Mouse (Mus musculus): ENCODE results near the gene Tmx2. TPM values are rescaled to one million over a fixed set of nuclear protein-coding genes. Genes with fewer than 3 reads are reported as not detected.

Tmx2 gene
- polyA plus RNA-seq, 1 experiment from 2014 or later = 179 TPM

DNA sequence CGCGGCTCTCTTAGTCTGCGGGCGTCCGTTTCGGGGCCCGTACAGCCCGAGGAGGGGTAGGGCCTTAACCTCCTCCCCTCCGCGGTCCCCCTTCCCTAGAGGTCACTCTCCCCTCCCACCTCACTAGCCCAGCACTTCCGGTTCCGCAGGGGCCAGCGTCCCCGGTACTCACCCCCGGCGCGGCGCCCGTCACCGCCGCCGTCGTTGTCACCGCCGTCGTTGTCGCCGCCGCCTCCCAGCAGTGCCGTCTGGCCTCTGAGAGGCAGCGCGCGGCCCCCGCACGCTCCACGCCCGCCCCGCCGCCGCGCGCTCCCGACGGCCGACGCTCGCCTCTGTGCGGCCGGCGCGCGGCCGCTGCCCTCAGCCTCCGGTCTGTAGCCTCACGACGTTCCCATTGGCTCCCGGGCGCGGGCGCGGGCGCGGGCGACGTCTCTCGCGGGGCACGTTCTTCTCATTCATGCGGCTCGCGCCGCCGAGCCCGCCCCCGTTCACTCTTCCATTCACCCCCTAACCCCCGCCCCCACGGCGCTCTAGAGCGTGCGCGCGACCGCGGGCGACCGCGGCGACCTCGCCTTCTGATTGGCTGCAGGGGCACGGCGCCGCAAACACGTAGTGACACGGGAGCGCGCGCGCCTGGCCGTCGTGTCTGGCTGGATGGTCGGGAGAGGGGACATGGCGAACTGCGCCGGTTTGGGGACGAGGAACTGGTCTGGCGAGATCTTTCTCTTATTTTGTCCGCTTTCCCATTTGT is 36.0 kb upstream of the Tmx2 start, which contains the start of gene Zdhhc5:
TSS of gene Zdhhc5 (minus strand) at position 370 of the 751 bp plus-strand sequence.
- Histone ChIP-seq H3K4me3 (peak within 1 kb of the TSS; percentile 96), H3K4me1 (peaks cover 29% of the 10 kb centered on the region), H3K27ac (peak within 1 kb of the TSS; percentile 96), H3K36me3 (ENCODE audit: poor library complexity, severe bottlenecking) (peaks cover 11% of the 10 kb centered on the region), H3K9ac (peak within 1 kb of the TSS; percentile 97), H3K4me2 (peak within 1 kb of the TSS; percentile 82), H3K9me3 (replicated peaks) (no peaks in the 10 kb centered on the region), H3K27me3 (no peaks in the 10 kb centered on the region)
- WGBS = under 1% methylated on average over 88 of the region's 107 CpGs
- peak; percentile 97 for ATAC-seq

DNA sequence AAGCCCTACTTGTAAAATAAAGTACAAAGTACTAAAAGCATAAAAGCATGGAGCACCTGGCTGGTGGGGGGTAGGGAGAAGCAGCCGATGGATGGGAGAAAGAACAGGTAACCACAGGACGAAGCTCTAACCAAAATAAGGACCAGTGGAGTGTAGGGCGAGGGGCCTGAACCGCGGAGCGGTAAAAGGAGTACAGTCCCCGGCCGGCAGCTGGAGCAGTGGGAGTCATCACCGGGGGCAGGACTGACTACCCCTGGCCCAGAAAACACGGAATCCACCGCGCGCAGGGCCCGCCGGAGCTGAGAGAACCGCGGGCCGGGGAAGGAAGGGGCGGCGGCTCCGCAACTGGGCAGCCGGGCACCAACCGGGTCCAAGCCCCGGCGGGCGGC is 35.5 kb upstream of the Tmx2 start:
- Histone ChIP-seq H3K27ac (peak overlapping the region; percentile 96), H3K27me3 (no peaks in the 10 kb centered on the region), H3K4me3 (peak overlapping the region; percentile 96), H3K9me3 (replicated peaks) (no peaks in the 10 kb centered on the region), H3K4me2 (peak overlapping the region; percentile 80), H3K4me1 (peaks cover 32% of the 10 kb centered on the region), H3K9ac (peak overlapping the region; percentile 97), H3K36me3 (ENCODE audit: poor library complexity, severe bottlenecking) (peaks cover 15% of the 10 kb centered on the region)
- ATAC-seq = no peak; the same call in 1 of the 2 replicates
- 0% methylated on average over 12 of the region's 26 CpGs for WGBS

DNA sequence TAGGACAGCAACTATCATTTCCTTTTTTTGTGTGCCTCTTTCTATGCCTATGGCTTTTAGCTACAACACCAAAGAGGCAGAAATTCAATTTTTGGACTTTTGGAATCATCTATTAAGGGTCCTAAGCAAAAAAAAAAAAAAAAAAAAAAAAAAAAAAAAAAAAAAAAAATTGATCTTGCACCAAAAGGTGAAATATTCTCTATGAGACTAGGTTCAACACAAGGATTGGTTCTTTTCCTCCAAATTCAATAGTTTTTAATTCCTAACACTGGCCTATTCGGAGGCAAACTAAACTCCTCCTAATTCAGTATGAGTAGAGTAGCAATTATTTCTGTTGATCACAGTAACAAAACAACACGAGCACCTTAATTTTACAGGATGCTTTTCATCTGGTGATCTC is 33.0 kb upstream of the Tmx2 start:
- Histone ChIP-seq H3K4me3 (no peak overlapping the region), H3K27ac (no peak overlapping the region), H3K4me1 (peaks cover 57% of the 10 kb centered on the region), H3K36me3 (ENCODE audit: poor library complexity, severe bottlenecking) (peaks cover 37% of the 10 kb centered on the region), H3K9me3 (replicated peaks) (no peaks in the 10 kb centered on the region), H3K9ac (no peak overlapping the region), H3K4me2 (no peak overlapping the region), H3K27me3 (no peaks in the 10 kb centered on the region)
- 85% methylated on average over 2 of the region's 2 CpGs for WGBS
- no peak for ATAC-seq

DNA sequence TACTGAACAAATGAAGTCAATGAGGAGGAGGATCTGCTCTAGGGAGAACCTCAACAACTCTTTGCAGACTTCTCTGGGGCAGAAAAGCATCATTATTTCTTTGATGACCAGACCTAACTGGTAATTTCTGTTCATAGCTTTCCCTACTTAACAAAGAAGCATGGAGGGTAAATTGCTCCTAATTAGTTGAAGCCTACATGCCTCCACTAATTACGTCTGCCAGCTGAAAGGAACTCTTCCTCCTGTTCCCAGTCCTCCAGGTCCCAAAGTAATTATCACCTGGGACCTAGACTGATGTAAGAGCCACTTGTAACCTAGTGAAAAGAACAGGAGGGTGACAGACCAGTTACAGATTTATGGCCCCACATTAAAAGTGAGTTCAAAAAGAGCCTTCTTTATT is 28.6 kb upstream of the Tmx2 start:
- no peak overlapping the region for H3K9ac ChIP-seq
- H3K27ac ChIP-seq = no peak overlapping the region
- no peak for ATAC-seq
- no peaks in the 10 kb centered on the region for H3K9me3 ChIP-seq (replicated peaks)
- H3K36me3 ChIP-seq (ENCODE audit: poor library complexity, severe bottlenecking) = peaks cover 56% of the 10 kb centered on the region
- H3K4me2 ChIP-seq = 0 out of 2 replicates have a peak overlapping the region, but pooled peaks have one; percentile 5
- peaks cover 38% of the 10 kb centered on the region for H3K4me1 ChIP-seq
- WGBS = 23% methylated on average over 1 of the region's 1 CpGs
- no peaks in the 10 kb centered on the region for H3K27me3 ChIP-seq
- no peak overlapping the region for H3K4me3 ChIP-seq

DNA sequence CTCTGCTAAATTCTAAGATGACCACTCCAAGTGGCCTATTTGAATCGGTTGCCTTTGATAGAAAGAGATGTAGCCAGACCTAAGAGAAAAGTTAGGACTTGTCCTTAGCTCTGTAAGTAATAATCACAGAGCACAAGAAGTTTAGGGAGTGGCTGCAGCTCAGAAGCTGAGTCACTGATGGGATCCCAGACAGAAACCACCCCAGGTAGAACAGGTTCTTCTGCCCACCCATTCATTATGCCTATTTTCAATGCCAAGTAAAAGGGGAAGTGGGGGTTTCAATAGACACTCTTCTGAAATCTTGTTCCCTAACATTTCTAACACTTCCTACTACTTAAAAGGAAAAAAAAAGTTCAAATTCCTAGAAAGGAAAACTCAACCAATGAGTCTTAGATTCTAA is 26.4 kb upstream of the Tmx2 start:
- no peak for ATAC-seq
- WGBS = 97% methylated on average over 1 of the region's 1 CpGs
- peaks cover 59% of the 10 kb centered on the region for H3K36me3 ChIP-seq (ENCODE audit: poor library complexity, severe bottlenecking)
- H3K27ac ChIP-seq = no peak overlapping the region
- H3K4me1 ChIP-seq = peaks cover 32% of the 10 kb centered on the region
- no peaks in the 10 kb centered on the region for H3K9me3 ChIP-seq (replicated peaks)
- no peak overlapping the region for H3K4me2 ChIP-seq
- no peaks in the 10 kb centered on the region for H3K27me3 ChIP-seq
- H3K9ac ChIP-seq = no peak overlapping the region
- H3K4me3 ChIP-seq = no peak overlapping the region

DNA sequence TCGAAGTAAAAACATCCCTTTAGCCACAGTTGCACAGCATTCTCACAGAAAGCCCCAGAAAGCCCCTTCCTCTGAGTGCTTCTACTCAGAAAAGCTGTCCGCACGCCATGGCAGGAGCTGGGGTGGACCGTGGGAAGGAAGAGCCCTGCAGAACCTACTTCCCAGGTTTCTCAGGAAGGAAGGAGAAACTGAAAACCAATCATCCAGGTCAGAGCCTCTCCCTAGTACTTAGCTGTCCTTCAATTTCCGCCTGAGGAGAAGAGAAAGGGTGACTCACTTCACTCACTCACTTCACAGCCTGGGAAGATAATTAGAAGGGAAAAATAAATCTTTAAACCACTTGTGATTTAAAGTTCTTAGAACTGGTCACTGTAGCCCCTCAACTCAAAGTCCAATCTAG is 25.4 kb upstream of the Tmx2 start:
- Histone ChIP-seq H3K27me3 (no peaks in the 10 kb centered on the region), H3K4me2 (no peak overlapping the region), H3K36me3 (ENCODE audit: poor library complexity, severe bottlenecking) (peaks cover 53% of the 10 kb centered on the region), H3K4me3 (no peak overlapping the region), H3K4me1 (peaks cover 25% of the 10 kb centered on the region), H3K9ac (0 out of 2 replicates have a peak overlapping the region, but pooled peaks have one; percentile 12), H3K27ac (no peak overlapping the region), H3K9me3 (replicated peaks) (no peaks in the 10 kb centered on the region)
- no peak for ATAC-seq
- 68% methylated on average over 5 of the region's 5 CpGs for WGBS

DNA sequence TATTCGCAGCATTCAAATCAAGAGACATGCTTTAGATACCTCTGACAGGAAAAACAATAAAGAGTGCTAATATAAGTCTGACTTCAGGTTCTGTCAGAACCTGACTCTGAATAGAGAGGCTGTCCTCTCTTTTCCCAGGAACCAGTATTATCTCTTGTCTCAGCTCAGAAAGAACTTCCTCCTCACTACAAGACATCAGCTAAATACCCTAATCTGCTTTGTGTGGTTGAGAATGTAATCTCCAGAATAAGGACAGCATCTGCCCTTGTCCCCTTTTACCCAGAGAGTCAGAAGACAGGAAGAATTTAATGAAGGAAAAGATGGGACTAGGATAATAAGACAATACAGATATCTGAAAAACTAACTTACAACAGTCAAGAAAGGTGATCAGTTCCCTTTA is 24.6 kb upstream of the Tmx2 start:
- no peak for ATAC-seq

DNA sequence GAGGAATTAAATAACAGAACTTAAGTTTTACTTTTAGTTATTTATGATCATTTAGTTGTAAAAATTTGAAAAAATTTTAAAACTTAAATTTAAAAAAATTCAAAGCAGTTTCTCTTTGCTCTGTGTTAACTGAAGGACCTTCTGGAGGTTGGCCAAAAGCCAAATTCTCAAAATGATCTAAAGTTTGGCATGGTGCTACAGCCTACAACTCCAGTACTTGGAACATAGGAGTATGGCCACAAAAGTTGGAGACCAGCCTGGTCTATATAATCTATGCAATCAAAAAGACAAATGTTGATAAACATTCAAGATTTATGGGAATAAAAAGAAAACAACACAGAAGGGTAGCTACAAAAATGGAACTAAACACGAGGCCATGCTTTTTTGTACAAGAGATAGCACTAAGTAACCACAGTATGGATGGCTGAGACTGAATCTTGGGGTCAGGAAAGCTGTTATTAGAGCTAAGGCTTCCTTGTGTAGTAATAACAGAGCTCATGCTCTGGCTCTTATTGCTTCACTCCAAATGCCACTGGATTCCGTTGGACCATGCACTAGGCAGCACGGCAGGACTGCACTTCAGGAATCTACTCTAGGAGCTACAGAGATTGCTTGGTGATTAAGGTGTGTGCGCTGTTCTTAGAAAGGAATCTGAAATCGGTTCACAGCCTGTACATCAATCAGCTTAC is 16.2 kb upstream of the Tmx2 start:
- WGBS = 94% methylated on average over 5 of the region's 5 CpGs
- Histone ChIP-seq H3K9me3 (replicated peaks) (no peaks in the 10 kb centered on the region), H3K27me3 (no peaks in the 10 kb centered on the region), H3K4me1 (no peaks in the 10 kb centered on the region), H3K4me3 (no peak overlapping the region), H3K27ac (no peak overlapping the region), H3K4me2 (no peak overlapping the region), H3K36me3 (ENCODE audit: poor library complexity, severe bottlenecking) (peaks cover 66% of the 10 kb centered on the region), H3K9ac (no peak overlapping the region)
- no peak; the same call in 1 of the 2 replicates for ATAC-seq

More for the DNA sequence above, 24.6 kb upstream of the Tmx2 start:
- 89% methylated on average over 1 of the region's 1 CpGs for WGBS
- H3K9ac ChIP-seq = no peak overlapping the region
- H3K9me3 ChIP-seq (replicated peaks) = no peaks in the 10 kb centered on the region
- H3K27ac ChIP-seq = no peak overlapping the region
- no peaks in the 10 kb centered on the region for H3K27me3 ChIP-seq
- peaks cover 49% of the 10 kb centered on the region for H3K36me3 ChIP-seq (ENCODE audit: poor library complexity, severe bottlenecking)
- H3K4me2 ChIP-seq = no peak overlapping the region
- H3K4me1 ChIP-seq = peaks cover 17% of the 10 kb centered on the region
- no peak overlapping the region for H3K4me3 ChIP-seq

DNA sequence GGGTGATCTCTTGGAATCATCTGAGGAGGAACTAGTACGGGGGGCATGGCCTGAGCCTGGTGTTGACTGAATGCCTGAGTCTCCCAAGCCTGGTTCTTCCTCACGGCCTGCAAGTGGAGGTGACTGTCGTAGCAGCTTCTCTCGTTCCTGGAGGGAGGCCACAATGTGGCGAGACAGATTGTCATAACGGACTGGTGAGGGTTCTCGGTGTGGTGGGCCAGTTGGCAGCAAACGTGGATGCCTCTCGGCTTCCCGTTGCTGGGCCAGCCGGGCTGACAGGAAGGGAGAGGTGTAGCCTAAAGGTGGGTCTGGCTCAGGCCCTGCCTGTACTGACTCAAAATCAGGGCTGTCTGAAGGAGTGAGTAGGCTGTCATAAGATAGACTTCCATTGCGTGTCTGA is 11.1 kb upstream of the Tmx2 start:
- Histone ChIP-seq H3K36me3 (ENCODE audit: poor library complexity, severe bottlenecking) (peaks cover 91% of the 10 kb centered on the region), H3K4me3 (no peak overlapping the region), H3K4me2 (no peak overlapping the region), H3K27me3 (no peaks in the 10 kb centered on the region), H3K9ac (no peak overlapping the region), H3K27ac (no peak overlapping the region), H3K4me1 (no peaks in the 10 kb centered on the region), H3K9me3 (replicated peaks) (no peaks in the 10 kb centered on the region)
- ATAC-seq = peak; percentile 23; the same call in 1 of the 2 replicates
- WGBS = 92% methylated on average over 12 of the region's 12 CpGs

DNA sequence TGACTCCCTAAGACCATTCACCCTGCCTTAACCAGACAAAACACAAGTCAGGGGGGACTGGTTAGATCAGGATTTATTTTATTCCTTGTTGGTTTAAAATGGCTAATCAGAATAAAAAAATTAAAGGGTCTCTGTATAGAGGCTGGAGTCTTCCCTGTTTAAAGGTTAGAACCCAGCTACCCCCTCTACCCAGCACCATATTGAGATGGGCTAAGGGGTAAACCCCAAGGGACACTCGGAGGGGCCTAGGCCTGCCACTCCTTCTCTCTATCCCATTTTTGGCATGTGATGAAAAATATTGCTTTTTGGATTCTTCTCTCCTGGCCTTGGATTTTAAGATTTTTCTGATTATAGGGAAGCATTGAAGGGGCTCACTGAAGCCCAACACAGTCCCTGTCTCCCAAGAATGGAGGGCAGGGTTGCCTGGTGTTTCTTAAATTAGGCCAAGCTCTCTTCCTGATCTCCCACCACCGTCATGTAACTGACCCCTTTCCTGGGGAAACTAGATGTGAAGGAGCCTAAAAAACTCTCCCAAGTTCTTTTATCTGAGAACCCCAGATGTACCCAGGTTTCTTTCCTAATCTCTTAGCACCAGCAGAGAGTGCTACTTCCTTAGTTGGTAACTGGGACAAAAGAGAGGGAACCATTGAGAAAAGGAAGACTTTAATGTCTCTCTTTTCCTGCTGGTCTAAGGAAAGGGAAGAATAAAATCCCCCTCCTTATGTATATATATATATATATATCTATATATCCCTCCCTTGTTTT is 9.3 kb upstream of the Tmx2 start:
- H3K9ac ChIP-seq = no peak overlapping the region
- no peaks in the 10 kb centered on the region for H3K27me3 ChIP-seq
- H3K36me3 ChIP-seq (ENCODE audit: poor library complexity, severe bottlenecking) = peaks cover 88% of the 10 kb centered on the region
- H3K27ac ChIP-seq = no peak overlapping the region
- H3K4me2 ChIP-seq = no peak overlapping the region
- H3K4me3 ChIP-seq = no peak overlapping the region
- ATAC-seq = no peak
- WGBS = 83% methylated on average over 2 of the region's 2 CpGs
- H3K4me1 ChIP-seq = no peaks in the 10 kb centered on the region
- no peaks in the 10 kb centered on the region for H3K9me3 ChIP-seq (replicated peaks)

DNA sequence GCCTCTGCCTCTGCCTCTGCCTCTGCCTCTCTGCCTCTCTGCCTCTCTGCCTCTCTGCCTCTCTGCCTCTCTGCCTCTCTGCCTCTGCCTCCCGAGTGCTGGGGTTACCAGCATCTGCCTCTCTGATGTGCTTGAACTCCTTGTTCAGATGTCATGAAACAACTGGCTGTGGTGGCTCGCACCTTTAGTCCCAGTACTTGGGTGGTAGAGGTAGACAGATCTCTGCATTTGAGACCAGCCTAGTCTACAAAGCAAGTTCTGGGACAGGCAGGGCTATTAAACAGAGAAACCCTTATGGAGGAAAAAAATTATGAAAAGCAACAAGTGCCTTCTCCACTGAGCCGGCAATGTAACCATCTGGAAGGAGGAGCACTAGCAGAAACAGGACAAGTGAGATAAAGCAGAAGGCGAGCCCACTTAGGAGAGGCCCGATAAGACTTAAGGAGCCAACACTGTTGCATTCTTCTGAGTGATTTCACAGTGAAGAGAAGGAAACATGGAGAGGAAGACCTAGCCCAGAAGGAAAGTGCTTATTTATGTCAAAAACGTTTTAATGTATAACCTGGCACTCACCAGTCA is 3.8 kb upstream of the Tmx2 start:
- Histone ChIP-seq H3K4me3 (no peak overlapping the region), H3K4me2 (no peak overlapping the region), H3K9me3 (replicated peaks) (no peaks in the 10 kb centered on the region), H3K9ac (no peak overlapping the region), H3K27ac (no peak overlapping the region), H3K36me3 (ENCODE audit: poor library complexity, severe bottlenecking) (peaks cover 46% of the 10 kb centered on the region), H3K4me1 (peaks cover 10% of the 10 kb centered on the region), H3K27me3 (no peaks in the 10 kb centered on the region)
- no peak for ATAC-seq
- WGBS = 83% methylated on average over 6 of the region's 6 CpGs

Data from forebrain, embryonic 13.5 days (tissue).